In genomic region chr19:6057313-6058096, GRCm38 (mm10) we compare ENCODE assay signal across 8 mouse cellular contexts. TPM values are rescaled to one million over a fixed set of nuclear protein-coding genes. Genes with fewer than 3 reads are reported as not detected.
A peak's percentile ranks its signal among the peaks of the same experiment; 100 is the strongest.
DNase-seq lines count a peak whose midpoint lies in the region; ATAC-seq lines count a peak whose summit lies in the region.

Gene Mrpl49 (minus strand): TSS chr19:6057785.
Gene Fau (plus strand): TSS chr19:6057844.

- H3K36me3 ChIP-seq in forebrain, embryonic 11.5 days (ENCODE audit: control insufficient read depth, insufficient read depth, low read length) = peaks cover 19% of the 10 kb centered on the region; the same call in 1 of the 2 replicates
- H3K36me3 ChIP-seq in heart, embryonic 16.5 days (ENCODE audit: control insufficient read depth, insufficient read depth) = peaks cover 32% of the 10 kb centered on the region
- H3K36me3 ChIP-seq in liver, embryonic 15.5 days (replicated peaks) = peaks cover 54% of the 10 kb centered on the region
- H3K36me3 ChIP-seq in neural tube, embryonic 12.5 days = peaks cover 44% of the 10 kb centered on the region

- no peaks in the 10 kb centered on the region for H3K27me3 ChIP-seq in forebrain, embryonic 11.5 days (ENCODE audit: control insufficient read depth, insufficient read depth, low read length)
- H3K27me3 ChIP-seq in heart, embryonic 16.5 days (ENCODE audit: control insufficient read depth, insufficient read depth, low read length) = no peaks in the 10 kb centered on the region
- H3K27me3 ChIP-seq in liver, embryonic 15.5 days = no peaks in the 10 kb centered on the region
- no peaks in the 10 kb centered on the region for H3K27me3 ChIP-seq in neural tube, embryonic 12.5 days (replicated peaks)

- peak within 1 kb of the TSS; percentile 81 for H3K4me2 ChIP-seq in forebrain, embryonic 11.5 days (ENCODE audit: low read depth, low read length, severe bottlenecking)
- peak within 1 kb of the TSS; percentile 88 for H3K4me2 ChIP-seq in heart, embryonic 16.5 days (ENCODE audit: low read depth, low read length)
- peak within 1 kb of the TSS; percentile 83 for H3K4me2 ChIP-seq in liver, embryonic 15.5 days
- peak within 1 kb of the TSS; percentile 84 for H3K4me2 ChIP-seq in neural tube, embryonic 12.5 days (replicated peaks)

- peak; percentile 98 to 99 for DNase-seq in CD8-positive naive resting alpha-beta T cell, adult 2 months (ENCODE audit: low read depth in 2 of 2, low spot score in 2 of 2)
- peak; percentile 94 for DNase-seq in c-Kit-positive CD71-negative TER-119-negative erythroid progenitor cells, embryonic 14.5 days (ENCODE audit: low read depth)
- peak; percentile 100 for DNase-seq in forebrain, embryonic 11.5 days (ENCODE audit: low spot score)
- peak; percentile 99 to 100 for DNase-seq in kidney, postnatal 36 days
- peak; percentile 97 for DNase-seq in telencephalon, adult 2 months (ENCODE audit: low read depth, low spot score)

- peak within 1 kb of the TSS; percentile 90 for H3K9ac ChIP-seq in forebrain, embryonic 11.5 days (ENCODE audit: low read length)
- peak within 1 kb of the TSS; percentile 94 for H3K9ac ChIP-seq in heart, embryonic 16.5 days (ENCODE audit: low read length)
- peak within 1 kb of the TSS; percentile 88 for H3K9ac ChIP-seq in liver, embryonic 15.5 days
- H3K9ac ChIP-seq in neural tube, embryonic 12.5 days = peak within 1 kb of the TSS; percentile 83

- no peaks in the 10 kb centered on the region for H3K9me3 ChIP-seq in forebrain, embryonic 11.5 days (ENCODE audit: control insufficient read depth, low read length)
- H3K9me3 ChIP-seq in heart, embryonic 16.5 days (replicated peaks; ENCODE audit: control insufficient read depth, low read length) = no peaks in the 10 kb centered on the region
- no peaks in the 10 kb centered on the region for H3K9me3 ChIP-seq in liver, embryonic 15.5 days (replicated peaks)
- H3K9me3 ChIP-seq in neural tube, embryonic 12.5 days = no peaks in the 10 kb centered on the region

- WGBS in forebrain, embryonic 11.5 days = under 1% methylated on average over 63 of the region's 63 CpGs
- WGBS in heart, embryonic 16.5 days = under 1% methylated on average over 63 of the region's 63 CpGs
- under 1% methylated on average over 63 of the region's 63 CpGs for WGBS in liver, embryonic 15.5 days (ENCODE audit: insufficient replicate concordance)
- under 1% methylated on average over 63 of the region's 63 CpGs for WGBS in neural tube, embryonic 12.5 days

- peaks cover 21% of the 10 kb centered on the region for H3K4me1 ChIP-seq in forebrain, embryonic 11.5 days (replicated peaks; ENCODE audit: control insufficient read depth, insufficient read depth, low read length)
- peaks cover 25% of the 10 kb centered on the region for H3K4me1 ChIP-seq in heart, embryonic 16.5 days (ENCODE audit: control insufficient read depth, insufficient read depth, low read length)
- peaks cover 55% of the 10 kb centered on the region for H3K4me1 ChIP-seq in liver, embryonic 15.5 days (replicated peaks)
- peaks cover 33% of the 10 kb centered on the region for H3K4me1 ChIP-seq in neural tube, embryonic 12.5 days

- H3K27ac ChIP-seq in forebrain, embryonic 11.5 days (ENCODE audit: low read depth, low read length) = peak within 1 kb of the TSS; percentile 48
- H3K27ac ChIP-seq in heart, embryonic 16.5 days (ENCODE audit: low read length) = peak within 1 kb of the TSS; percentile 83
- H3K27ac ChIP-seq in liver, embryonic 15.5 days (replicated peaks) = peak within 1 kb of the TSS; percentile 78
- peak within 1 kb of the TSS; percentile 42; the same call in 1 of the 2 replicates for H3K27ac ChIP-seq in neural tube, embryonic 12.5 days

- ATAC-seq in forebrain, embryonic 11.5 days (replicated peaks; ENCODE audit: low FRiP score) = peak; percentile 90
- ATAC-seq in heart, embryonic 16.5 days (replicated peaks; ENCODE audit: extremely low read depth, insufficient read depth, low FRiP score) = peak; percentile 89
- peak; percentile 77 for ATAC-seq in liver, embryonic 15.5 days (ENCODE audit: insufficient read depth)
- peak; percentile 80 for ATAC-seq in neural tube, embryonic 12.5 days (ENCODE audit: low FRiP score, low read depth)

- peak within 1 kb of the TSS; percentile 82 for H3K4me3 ChIP-seq in forebrain, embryonic 11.5 days (ENCODE audit: low read depth, low read length)
- H3K4me3 ChIP-seq in heart, embryonic 16.5 days (ENCODE audit: low read length) = peak within 1 kb of the TSS; percentile 90
- H3K4me3 ChIP-seq in liver, embryonic 15.5 days (replicated peaks) = peak within 1 kb of the TSS; percentile 81
- peak within 1 kb of the TSS; percentile 85 for H3K4me3 ChIP-seq in neural tube, embryonic 12.5 days

RNA-seq across cellular contexts. Expression of gene Mrpl49, which starts in this region (rescaled TPM):
- polyA plus RNA-seq in forebrain, embryonic 11.5 days (2014; fragmentation: Nextera tagmentation; extraction: Ambion mirVana) = 86.8 and 89.2 TPM in 2 replicates
- polyA plus RNA-seq in heart, embryonic 16.5 days (2015; fragmentation: Nextera tagmentation; extraction: Ambion mirVana) = 60.4 and 67.4 TPM in 2 replicates
- polyA plus RNA-seq in liver, embryonic 15.5 days (2015; fragmentation: Nextera tagmentation; extraction: Ambion mirVana) = 39.5 and 41.8 TPM in 2 replicates
- 66.0 and 68.6 TPM in 2 replicates for polyA plus RNA-seq in neural tube, embryonic 12.5 days (2016; fragmentation: Nextera tagmentation; extraction: Ambion mirVana)

RNA-seq across cellular contexts. Expression of gene Fau, which starts in this region (rescaled TPM):
- 729 and 755 TPM in 2 replicates for polyA plus RNA-seq in forebrain, embryonic 11.5 days (2014; fragmentation: Nextera tagmentation; extraction: Ambion mirVana)
- polyA plus RNA-seq in heart, embryonic 16.5 days (2015; fragmentation: Nextera tagmentation; extraction: Ambion mirVana) = 354 and 453 TPM in 2 replicates
- 401 and 446 TPM in 2 replicates for polyA plus RNA-seq in liver, embryonic 15.5 days (2015; fragmentation: Nextera tagmentation; extraction: Ambion mirVana)
- 635 and 643 TPM in 2 replicates for polyA plus RNA-seq in neural tube, embryonic 12.5 days (2016; fragmentation: Nextera tagmentation; extraction: Ambion mirVana)

Comparison
In these comparisons a context has a peak if more than half of its experiments do, and no peak if none do; other contexts are left out.
1. Peak in every context shown above with its lines: DNase-seq, ATAC-seq, H3K4me3 ChIP-seq and H3K27ac ChIP-seq.